Mouse (Mus musculus): ENCODE measurements at regions not wholly inside any gene's neighbourhood (a gene's known extent, or its start where the extent isn't known, plus 50 kb on each side); places are given as distances from the start of the nearest gene placed in this dataset.

DNA sequence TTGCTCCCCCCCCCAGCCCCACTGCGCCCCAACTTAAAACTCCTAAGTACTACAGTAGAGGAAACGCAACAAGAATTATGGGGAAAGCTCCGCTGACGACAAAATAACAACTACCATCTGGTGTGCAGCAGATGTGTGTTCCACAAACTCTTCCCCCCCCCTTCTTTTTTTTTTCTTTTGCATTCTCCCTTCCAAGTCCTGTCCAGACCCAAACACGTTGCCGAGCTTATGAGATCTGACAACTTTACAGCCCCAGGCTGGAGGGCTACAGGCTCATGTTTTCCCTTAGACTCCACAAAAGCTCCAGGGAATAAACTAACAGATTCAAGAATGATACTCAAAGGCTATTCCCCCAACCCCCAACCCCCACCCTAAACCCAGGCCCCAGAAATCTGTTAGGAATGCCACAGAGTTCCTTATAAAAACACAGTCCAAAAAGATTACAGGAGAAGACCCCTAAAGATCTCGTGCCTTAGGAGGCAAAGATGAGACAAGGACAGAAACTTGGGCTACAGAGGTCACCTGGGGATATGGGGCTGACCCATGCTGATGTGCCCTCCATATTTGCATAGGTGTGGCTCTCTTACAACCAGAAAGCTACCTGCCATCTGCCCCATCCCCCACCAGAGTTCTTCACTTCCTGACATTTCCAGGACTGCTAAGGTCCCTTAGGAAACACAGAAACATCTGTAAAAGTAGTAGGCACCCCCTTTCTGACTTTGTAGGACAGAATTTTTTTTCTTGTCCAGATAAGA is 509.5 kb upstream of the Cited2 start:
- TF ChIP-seq CTCF (IDR thresholded peaks at IDR 0.05; ENCODE audit: low read depth) (no peak), EP300 (IDR thresholded peaks at IDR 0.05; ENCODE audit: low read depth) (no peak)

Data from liver, embryonic 14.5 days (tissue).